Mouse (Mus musculus): ENCODE measurements around the gene Larp4. TPM values are rescaled to one million over a fixed set of nuclear protein-coding genes. Genes with fewer than 3 reads are reported as not detected.
"Not testable (repeated sequence)": the region's sequence is repeated elsewhere in the genome, so short reads cannot be mapped to it uniquely, and the experiment has no call there.

Larp4 gene
- polyA plus RNA-seq (2015; fragmentation: Nextera tagmentation; extraction: Ambion mirVana) = 28.0 and 28.5 TPM in 2 replicates

DNA sequence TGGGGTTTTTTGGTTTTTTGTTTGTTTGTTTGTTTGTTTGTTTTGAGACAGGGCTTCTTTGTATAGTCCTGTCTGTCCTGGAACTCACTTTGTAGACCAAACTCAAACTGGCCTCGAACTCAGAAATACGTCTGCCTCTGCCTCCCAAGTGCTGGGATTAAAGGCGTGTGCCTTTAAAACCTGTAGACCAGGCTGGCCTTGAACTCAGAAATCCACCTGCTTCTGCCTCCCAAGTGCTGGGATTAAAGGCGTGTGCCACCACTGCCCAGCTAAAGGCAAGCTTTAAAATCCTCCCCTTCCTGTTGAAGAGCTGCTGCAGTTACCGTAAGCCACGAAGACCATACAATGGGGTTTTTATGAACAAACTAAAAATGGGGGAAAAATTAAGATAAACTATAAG lies at the start of gene Larp4:
Larp4 (plus strand) TSS at position 301 of the 400 bp plus-strand sequence.
- not testable (repeated sequence) for H3K4me1 ChIP-seq; H3K9ac ChIP-seq; H3K36me3 ChIP-seq; H3K27ac ChIP-seq; H3K4me3 ChIP-seq; H3K4me2 ChIP-seq (replicated peaks); H3K27me3 ChIP-seq; H3K9me3 ChIP-seq; ATAC-seq (ENCODE audit: low FRiP score, low read depth)
- WGBS = 90% methylated on average over 6 of the region's 6 CpGs

DNA sequence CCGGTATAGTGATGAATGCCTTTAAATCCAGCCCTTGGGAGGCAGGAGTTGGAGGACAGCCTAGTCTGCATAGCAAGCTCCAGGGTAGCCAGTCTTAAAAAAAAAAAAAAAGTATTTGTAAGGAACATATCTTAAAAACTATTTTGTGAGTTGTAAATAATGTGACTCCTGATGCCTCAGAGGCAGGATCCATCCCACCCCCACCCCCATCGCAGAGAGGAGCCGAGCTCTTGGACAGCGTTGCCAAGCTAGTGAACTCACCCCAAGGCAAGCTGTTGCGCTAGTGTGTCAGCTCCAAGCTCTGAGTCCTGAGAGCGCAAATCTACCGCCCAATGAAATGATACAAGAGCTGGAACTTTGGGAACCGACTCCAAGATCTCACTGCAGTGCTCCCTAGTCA lies 38.6 kb upstream of the Larp4 start:
- no peaks in the 10 kb centered on the region for H3K27me3 ChIP-seq
- H3K9me3 ChIP-seq = no peaks in the 10 kb centered on the region
- ATAC-seq (ENCODE audit: low FRiP score, low read depth) = no peak
- whole genome bisulfite sequencing = 77% methylated on average over 8 of the region's 8 CpGs
- no peak overlapping the region for H3K4me3 ChIP-seq
- no peak overlapping the region for H3K27ac ChIP-seq
- H3K9ac ChIP-seq = no peak overlapping the region
- no peaks in the 10 kb centered on the region for H3K36me3 ChIP-seq
- H3K4me1 ChIP-seq = no peaks in the 10 kb centered on the region
- no peak overlapping the region for H3K4me2 ChIP-seq (replicated peaks)

DNA sequence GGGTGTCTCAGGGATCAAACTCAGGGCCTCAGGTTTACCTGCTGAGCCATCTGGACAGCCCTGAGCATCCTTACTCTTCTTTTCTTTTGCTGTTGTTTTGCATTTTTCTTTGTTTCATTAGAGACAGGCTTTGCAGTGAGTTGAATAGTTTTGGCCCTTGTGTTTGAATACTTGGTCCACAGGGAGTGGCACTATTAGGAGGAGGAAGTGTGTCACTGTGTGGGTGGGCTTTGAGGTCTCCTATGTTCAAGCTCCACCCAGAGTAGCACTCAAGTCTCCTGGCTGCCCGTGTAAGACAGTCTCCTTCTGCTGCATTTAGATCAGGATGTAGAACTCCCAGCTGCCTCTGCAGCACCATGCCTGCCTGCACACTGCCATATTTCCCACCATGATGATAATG lies 35.4 kb upstream of the Larp4 start:
- 48% methylated on average over 1 of the region's 1 CpGs for WGBS

DNA sequence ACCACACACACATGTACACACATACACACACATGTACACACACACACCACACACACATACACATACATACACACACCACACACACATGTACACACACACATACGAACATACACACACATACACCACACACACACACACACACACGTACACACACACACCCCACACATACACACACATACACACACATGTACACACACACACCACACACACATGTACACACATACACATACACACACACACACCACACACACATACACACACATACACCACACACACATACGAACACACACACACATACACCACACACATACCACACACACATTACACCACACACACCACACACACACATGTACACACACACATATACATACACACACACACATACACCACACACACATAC lies 33.2 kb upstream of the Larp4 start:
- ATAC-seq (ENCODE audit: low FRiP score, low read depth) = no peak

More for the DNA sequence above, 35.4 kb upstream of the Larp4 start:
- H3K4me1 ChIP-seq = no peaks in the 10 kb centered on the region
- H3K9me3 ChIP-seq = no peaks in the 10 kb centered on the region
- H3K27me3 ChIP-seq = no peaks in the 10 kb centered on the region
- H3K4me3 ChIP-seq = no peak overlapping the region
- H3K36me3 ChIP-seq = no peaks in the 10 kb centered on the region
- H3K4me2 ChIP-seq (replicated peaks) = no peak overlapping the region
- no peak overlapping the region for H3K27ac ChIP-seq
- no peak overlapping the region for H3K9ac ChIP-seq
- no peak for ATAC-seq (ENCODE audit: low FRiP score, low read depth)

DNA sequence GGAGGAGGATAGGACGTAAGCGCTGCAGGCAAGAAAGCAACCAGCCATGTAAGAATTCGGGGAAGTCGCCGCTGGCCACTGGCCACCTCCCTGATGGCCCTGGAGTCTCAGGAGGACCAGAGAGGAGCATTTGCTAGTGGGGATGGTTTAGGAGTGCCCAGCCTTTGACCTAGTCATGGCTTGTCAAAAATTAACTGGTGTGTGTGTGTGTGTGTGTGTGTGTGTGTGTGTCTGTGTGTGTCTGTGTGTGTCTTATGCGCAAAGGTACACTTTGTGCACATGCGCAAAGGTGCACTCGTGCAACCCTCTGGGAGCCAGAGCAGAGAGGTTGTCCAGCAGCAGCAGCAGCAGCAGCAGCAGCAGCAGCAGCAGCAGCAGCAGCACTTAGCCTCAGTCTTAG lies 32.0 kb upstream of the Larp4 start:
- WGBS = 84% methylated on average over 8 of the region's 8 CpGs
- no peak overlapping the region for H3K27ac ChIP-seq

More for the DNA sequence above, 33.2 kb upstream of the Larp4 start:
- Histone ChIP-seq H3K36me3 (no peaks in the 10 kb centered on the region), H3K4me3 (no peak overlapping the region), H3K27me3 (no peaks in the 10 kb centered on the region), H3K4me2 (replicated peaks) (no peak overlapping the region), H3K4me1 (no peaks in the 10 kb centered on the region), H3K9me3 (no peaks in the 10 kb centered on the region), H3K27ac (no peak overlapping the region), H3K9ac (no peak overlapping the region)
- 93% methylated on average over 3 of the region's 3 CpGs for whole genome bisulfite sequencing

DNA sequence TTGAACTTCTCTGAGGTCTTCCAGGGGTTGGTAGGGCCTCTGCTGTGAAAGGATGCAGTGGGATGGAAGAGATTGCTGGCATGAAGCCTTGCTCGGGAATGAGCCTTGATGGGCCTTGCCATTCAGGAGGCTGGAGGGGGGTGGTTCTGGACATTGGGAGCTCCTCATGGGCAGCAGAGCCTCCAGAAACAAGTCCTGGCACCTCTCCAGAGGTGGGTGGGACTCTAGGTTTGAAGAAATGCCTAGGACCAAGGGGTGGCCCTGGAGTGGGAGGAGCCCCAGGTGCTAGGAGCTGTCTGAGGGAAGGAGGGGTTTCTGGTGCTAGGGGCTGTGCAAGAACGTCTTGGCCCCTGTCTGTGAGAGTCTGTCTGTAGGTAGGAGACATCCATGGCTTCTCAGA lies 29.4 kb upstream of the Larp4 start:
- no peaks in the 10 kb centered on the region for H3K4me1 ChIP-seq
- no peak for ATAC-seq (ENCODE audit: low FRiP score, low read depth)
- 41% methylated on average over 2 of the region's 2 CpGs for WGBS
- no peak overlapping the region for H3K4me2 ChIP-seq (replicated peaks)
- H3K27ac ChIP-seq = no peak overlapping the region
- no peak overlapping the region for H3K4me3 ChIP-seq
- H3K36me3 ChIP-seq = no peaks in the 10 kb centered on the region
- no peak overlapping the region for H3K9ac ChIP-seq
- no peaks in the 10 kb centered on the region for H3K27me3 ChIP-seq
- peaks cover 5% of the 10 kb centered on the region; the same call in 1 of the 2 replicates for H3K9me3 ChIP-seq

More for the DNA sequence above, 32.0 kb upstream of the Larp4 start:
- no peaks in the 10 kb centered on the region for H3K36me3 ChIP-seq
- H3K9me3 ChIP-seq = no peaks in the 10 kb centered on the region
- H3K27me3 ChIP-seq = no peaks in the 10 kb centered on the region
- no peak overlapping the region for H3K4me2 ChIP-seq (replicated peaks)
- H3K4me1 ChIP-seq = no peaks in the 10 kb centered on the region
- no peak overlapping the region for H3K4me3 ChIP-seq
- H3K9ac ChIP-seq = no peak overlapping the region
- no peak for ATAC-seq (ENCODE audit: low FRiP score, low read depth)

DNA sequence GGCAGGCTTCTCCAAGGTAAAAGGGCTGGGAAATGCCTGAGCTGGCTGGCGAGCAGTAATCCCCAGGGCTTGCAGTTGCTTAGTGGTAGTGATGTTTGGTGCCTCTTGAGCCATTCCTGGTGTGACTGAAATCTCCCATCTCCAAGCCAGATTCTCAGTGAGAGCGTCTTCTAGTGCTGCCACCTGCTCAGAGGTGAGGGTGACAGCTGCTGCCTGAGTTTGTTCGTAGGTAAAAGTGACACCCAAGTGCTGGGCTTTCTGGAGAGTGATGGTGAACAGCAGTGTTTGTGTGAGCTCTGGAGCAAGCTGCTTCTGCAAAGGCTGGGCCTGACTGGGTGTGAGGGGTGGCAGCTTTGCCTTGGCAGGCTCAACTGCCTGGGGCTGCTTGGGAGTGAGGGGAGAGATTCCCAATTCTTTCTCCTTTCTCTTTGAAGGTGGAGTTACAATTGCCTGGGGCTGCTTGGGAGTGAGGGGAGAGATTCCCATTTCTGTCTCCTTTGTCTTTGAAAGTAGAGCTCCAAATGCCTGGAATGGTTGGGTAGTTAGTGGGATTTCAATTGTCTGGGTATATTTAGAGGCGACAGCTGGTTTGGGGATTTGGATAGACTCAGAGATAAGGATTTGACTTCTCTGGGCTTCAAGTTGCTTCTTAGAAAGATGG lies 28.8 kb upstream of the Larp4 start:
- Histone ChIP-seq H3K9ac (no peak overlapping the region), H3K27me3 (no peaks in the 10 kb centered on the region), H3K4me2 (replicated peaks) (no peak overlapping the region), H3K4me1 (no peaks in the 10 kb centered on the region), H3K27ac (no peak overlapping the region), H3K9me3 (peaks cover 5% of the 10 kb centered on the region; the same call in 1 of the 2 replicates), H3K36me3 (no peaks in the 10 kb centered on the region), H3K4me3 (no peak overlapping the region)
- 67% methylated on average over 4 of the region's 4 CpGs for WGBS
- no peak for ATAC-seq (ENCODE audit: low FRiP score, low read depth)

DNA sequence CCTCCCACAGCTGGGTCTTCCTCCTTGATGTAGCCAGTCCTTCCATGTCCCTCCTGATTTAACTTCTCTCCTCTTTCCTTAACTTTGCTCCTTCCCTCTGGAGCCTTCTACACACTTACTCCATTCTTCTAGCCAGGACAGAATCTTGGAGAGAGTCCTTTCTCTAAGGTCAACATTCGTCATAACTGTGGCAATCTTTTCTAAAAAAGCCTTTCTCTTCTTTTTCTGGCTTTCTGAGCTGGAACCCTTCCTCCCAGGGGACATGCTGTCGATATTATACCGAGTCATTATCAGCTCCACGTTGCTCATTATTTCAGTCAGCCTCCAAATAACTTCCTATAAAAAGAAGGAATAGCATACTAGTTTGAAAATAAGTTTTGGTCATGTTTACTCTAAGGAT lies 14.5 kb upstream of the Larp4 start:
- no peak overlapping the region for H3K4me2 ChIP-seq (replicated peaks)
- no peak overlapping the region for H3K27ac ChIP-seq
- 76% methylated on average over 4 of the region's 4 CpGs for WGBS
- no peaks in the 10 kb centered on the region for H3K4me1 ChIP-seq
- H3K9ac ChIP-seq = no peak overlapping the region
- no peak overlapping the region for H3K4me3 ChIP-seq
- no peaks in the 10 kb centered on the region for H3K9me3 ChIP-seq
- no peaks in the 10 kb centered on the region for H3K27me3 ChIP-seq
- ATAC-seq (ENCODE audit: low FRiP score, low read depth) = no peak
- H3K36me3 ChIP-seq = no peaks in the 10 kb centered on the region

DNA sequence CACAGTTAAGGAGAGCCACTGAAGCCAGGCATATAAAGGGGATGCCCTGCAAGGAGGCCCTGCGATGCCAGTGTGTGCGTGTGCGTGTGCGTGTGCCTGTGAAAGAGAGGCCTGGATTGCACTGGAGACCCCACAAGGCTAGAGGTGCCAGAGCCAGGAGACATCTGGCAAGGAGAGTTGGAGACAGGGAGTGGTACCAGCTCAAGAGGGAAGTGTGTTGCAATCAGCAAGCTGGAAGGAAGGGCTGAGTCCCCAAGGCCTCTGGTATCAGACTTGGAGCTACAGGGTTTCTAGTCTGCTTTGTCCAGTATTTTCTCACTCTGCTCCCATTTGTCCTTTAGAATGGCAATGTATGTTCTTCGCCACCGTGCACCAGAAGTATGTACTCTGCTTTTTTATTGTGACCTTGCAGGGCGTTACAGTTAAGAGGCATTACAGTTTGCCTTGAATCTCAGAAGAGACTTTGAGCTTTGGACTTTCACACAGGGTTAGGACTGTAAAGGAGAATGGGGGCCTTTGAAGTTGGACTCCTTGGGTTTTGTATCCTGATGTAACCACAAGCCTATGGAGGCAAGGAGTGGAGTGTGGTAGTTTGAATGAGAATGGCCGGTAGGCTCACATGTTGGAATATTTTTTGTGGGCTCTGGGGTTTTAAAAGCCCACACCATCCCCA lies 4.6 kb upstream of the Larp4 start:
- Histone ChIP-seq H3K4me3 (no peak overlapping the region), H3K9ac (no peak overlapping the region), H3K36me3 (no peaks in the 10 kb centered on the region), H3K27me3 (no peaks in the 10 kb centered on the region), H3K4me2 (replicated peaks) (no peak overlapping the region), H3K4me1 (no peaks in the 10 kb centered on the region), H3K27ac (no peak overlapping the region), H3K9me3 (no peaks in the 10 kb centered on the region)
- ATAC-seq (ENCODE audit: low FRiP score, low read depth) = no peak
- WGBS = 87% methylated on average over 8 of the region's 8 CpGs

DNA sequence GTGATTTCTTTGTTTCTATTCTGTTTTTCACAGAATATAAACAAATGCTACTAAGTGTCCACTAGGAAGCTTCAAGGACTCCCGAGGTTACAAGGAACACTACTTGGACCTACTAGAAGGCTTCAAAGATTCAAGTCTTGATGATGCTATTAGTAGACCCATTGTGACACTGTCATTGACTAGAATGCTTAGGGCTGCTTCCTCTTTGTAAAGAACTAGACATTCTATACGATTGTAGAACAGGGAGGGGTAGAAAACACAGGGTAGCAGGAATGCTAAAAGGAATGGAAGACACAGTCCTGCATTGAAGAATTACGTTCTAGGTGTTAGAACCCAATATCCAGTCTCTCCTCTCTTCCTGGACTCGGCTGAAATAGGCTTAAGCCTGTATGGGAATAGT lies 2.9 kb upstream of the Larp4 start, which contains the start of gene Fam186a:
Fam186a (minus strand) TSS at position 101 of the 400 bp plus-strand sequence.
- Histone ChIP-seq H3K4me2 (replicated peaks) (no peak within 1 kb of the TSS), H3K9ac (no peak within 1 kb of the TSS), H3K27me3 (no peaks in the 10 kb centered on the region), H3K4me1 (0 out of 2 replicates have a peak, but pooled peaks cover 4% of the 10 kb centered on the region), H3K9me3 (no peaks in the 10 kb centered on the region), H3K36me3 (no peaks in the 10 kb centered on the region), H3K4me3 (no peak within 1 kb of the TSS), H3K27ac (no peak within 1 kb of the TSS)
- no peak for ATAC-seq (ENCODE audit: low FRiP score, low read depth)
- 73% methylated on average over 4 of the region's 4 CpGs for WGBS

DNA sequence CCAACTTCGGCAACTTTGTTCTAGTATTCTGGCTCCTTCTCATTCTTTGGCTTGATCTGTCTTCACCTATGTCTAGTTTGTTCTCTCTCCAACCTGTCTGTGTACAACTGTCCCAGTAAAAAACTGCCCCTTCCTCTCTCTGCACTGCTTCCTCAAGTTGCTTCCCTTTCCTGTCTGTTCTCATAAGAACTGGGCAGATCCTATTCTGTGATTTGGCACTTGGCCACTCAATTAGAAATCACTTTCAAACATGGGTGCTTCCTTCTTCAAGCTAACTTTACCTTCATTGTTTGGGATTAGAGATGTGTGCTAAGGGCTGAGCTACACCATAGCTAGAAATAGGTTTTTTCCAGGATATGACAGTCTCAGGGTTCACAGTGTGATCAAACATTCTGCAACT lies 741 bp downstream of the Larp4 start:
- Histone ChIP-seq H3K4me1 (peaks cover 10% of the 10 kb centered on the region; the same call in 1 of the 2 replicates), H3K9ac (no peak overlapping the region), H3K27me3 (no peaks in the 10 kb centered on the region), H3K4me3 (no peak overlapping the region), H3K4me2 (replicated peaks) (no peak overlapping the region), H3K36me3 (no peaks in the 10 kb centered on the region), H3K9me3 (no peaks in the 10 kb centered on the region), H3K27ac (no peak overlapping the region)
- no peak for ATAC-seq (ENCODE audit: low FRiP score, low read depth)
- WGBS = 90% methylated on average over 1 of the region's 1 CpGs

DNA sequence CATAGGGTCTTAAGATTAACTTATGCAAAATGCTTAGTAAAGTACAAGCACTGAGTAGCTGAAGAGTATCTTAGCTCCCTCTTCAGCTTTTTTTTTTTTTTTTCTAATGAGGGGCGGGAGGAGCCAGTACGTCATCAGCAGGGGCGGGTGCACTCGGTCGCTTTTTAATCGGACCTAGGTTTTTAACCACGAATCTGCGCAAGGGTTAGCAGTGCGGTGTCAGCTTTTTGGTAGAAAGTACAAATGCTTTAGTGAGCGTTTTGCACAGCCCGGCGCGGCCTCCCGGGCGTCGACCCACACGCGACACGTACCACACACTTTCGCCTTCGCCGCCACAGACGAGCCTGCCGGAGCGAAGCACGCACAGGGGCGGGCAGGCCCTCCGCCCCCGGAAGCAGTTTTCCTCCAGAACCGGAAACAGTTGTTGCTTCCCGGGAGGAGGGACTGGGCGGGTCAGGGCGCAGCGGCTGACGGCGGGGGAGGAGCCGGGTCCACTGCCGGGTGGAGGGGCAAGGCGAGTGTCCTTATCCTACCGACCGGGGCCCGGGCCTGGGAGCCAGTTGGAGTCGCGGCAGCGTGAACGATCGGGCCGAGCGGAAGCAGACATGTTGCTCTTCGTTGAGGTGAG lies 2.6 kb downstream of the Larp4 start:
- Histone ChIP-seq H3K36me3 (no peaks in the 10 kb centered on the region), H3K27ac (peak overlapping the region; percentile 98), H3K9ac (peak overlapping the region; percentile 88), H3K9me3 (no peaks in the 10 kb centered on the region), H3K4me3 (peak overlapping the region; percentile 92), H3K27me3 (no peaks in the 10 kb centered on the region), H3K4me2 (replicated peaks) (peak overlapping the region; percentile 75), H3K4me1 (peaks cover 10% of the 10 kb centered on the region; the same call in 1 of the 2 replicates)
- WGBS = under 1% methylated on average over 50 of the region's 50 CpGs
- ATAC-seq (ENCODE audit: low FRiP score, low read depth) = peak; percentile 94

All from limb, embryonic 13.5 days (tissue).